Mouse (Mus musculus) inflammation-experienced regulatory T-cells, adult 6 months (primary cell): ENCODE data around the gene Cc2d1a. TPM values are rescaled to one million over a fixed set of nuclear protein-coding genes. Genes with fewer than 3 reads are reported as not detected.

Source experiments
- ATAC-seq: one replicate; pipeline ENCODE4 v1.8.0; 2017
- polyA plus RNA-seq, 3 experiments: library from polyadenylated mRNA; unstranded; fragments of 100-300 nt; shearing (Covaris generic); gene quantifications; one replicate each; pipeline ENCODE4 v1.2.1; 2017

Gene Cc2d1a
- polyA plus RNA-seq, 3 experiments from 2014 or later = 13.9 to 24.2 (median 21.3) TPM

- no peak for ATAC-seq
These were observed 44.1 kb downstream of the Cc2d1a start for GRCm38 (mm10) chr8:84103601-84104000.

- no peak for ATAC-seq
These were observed 46.1 kb downstream of the Cc2d1a start for GRCm38 (mm10) chr8:84101476-84102270.

GRCm38 (mm10) chr8:84098376-84098775 lies 49.4 kb downstream of the Cc2d1a start:
- no peak for ATAC-seq

GRCm38 (mm10) chr8:84096061-84096460 lies 51.7 kb downstream of the Cc2d1a start:
- ATAC-seq = no peak

GRCm38 (mm10) chr8:84090585-84090984 lies 57.2 kb downstream of the Cc2d1a start:
- ATAC-seq = no peak

- ATAC-seq = no peak
These were observed 58.5 kb downstream of the Cc2d1a start for GRCm38 (mm10) chr8:84089277-84089676.

GRCm38 (mm10) chr8:84087821-84088220 lies 59.9 kb downstream of the Cc2d1a start:
- ATAC-seq = no peak

- ATAC-seq = no peak
These were observed 60.6 kb downstream of the Cc2d1a start for GRCm38 (mm10) chr8:84087156-84087555.

- no peak for ATAC-seq
These were observed 63.2 kb downstream of the Cc2d1a start for GRCm38 (mm10) chr8:84084341-84085115.

- no peak for ATAC-seq
These were observed 63.9 kb downstream of the Cc2d1a start for GRCm38 (mm10) chr8:84083829-84084241.

Other genes starting within 250 kb of the Cc2d1a start
- gene Adgrl1, start 247.8 kb downstream of the Cc2d1a start, polyA plus RNA-seq = 10 to 100 TPM in 2 of 3 experiments, 1 to 10 TPM in 1; 5.1 to 13.8 (median 11.3) TPM
- gene Gm10644, start 192.7 kb downstream of the Cc2d1a start, polyA plus RNA-seq = 1 to 10 TPM in 1 of 3 experiments, under 1 TPM in 2; 0.16 to 1.5 (median 0.52) TPM
- 100 to 1,000 TPM in 1 of 3 experiments, 10 to 100 TPM in 2; 26.0 to 159 (median 26.4) TPM for gene Asf1b, start 192.4 kb downstream of the Cc2d1a start, polyA plus RNA-seq
- gene Prkaca, start 174.9 kb downstream of the Cc2d1a start, polyA plus RNA-seq = 10 to 100 TPM; 16.3 to 20.1 (median 18.8) TPM
- 1 to 10 TPM; 5.0 to 7.3 (median 6.5) TPM for gene Samd1, start 150.3 kb downstream of the Cc2d1a start, polyA plus RNA-seq
- under 1 TPM in 2 of 3 experiments, not detected in 1; 0.51 to 0.70 TPM for gene 1700067K01Rik, start 146.4 kb downstream of the Cc2d1a start, polyA plus RNA-seq
- 1 to 10 TPM in 2 of 3 experiments, not detected in 1; 1.2 to 2.5 TPM for gene 2210011C24Rik, start 135.8 kb downstream of the Cc2d1a start, polyA plus RNA-seq
- gene Palm3, start 126.5 kb downstream of the Cc2d1a start, polyA plus RNA-seq = 1 to 10 TPM; 1.6 to 3.7 (median 2.8) TPM
- 100 to 1,000 TPM; 188 to 350 (median 272) TPM for gene Il27ra, start 105.3 kb downstream of the Cc2d1a start, polyA plus RNA-seq
- gene Rln3, start 102.9 kb downstream of the Cc2d1a start, polyA plus RNA-seq = 10 to 100 TPM; 21.2 to 34.2 (median 31.9) TPM
- gene Gm10643, start 82.8 kb downstream of the Cc2d1a start, polyA plus RNA-seq = 1 to 10 TPM in 1 of 3 experiments, under 1 TPM in 2; 0.53 to 1.4 (median 0.91) TPM
- 10 to 100 TPM in 2 of 3 experiments, 1 to 10 TPM in 1; 9.4 to 13.2 (median 13.2) TPM for gene Rfx1, start 81.1 kb downstream of the Cc2d1a start, polyA plus RNA-seq
- 10 to 100 TPM; 16.6 to 20.0 (median 18.6) TPM for gene Dcaf15, start 43.2 kb downstream of the Cc2d1a start, polyA plus RNA-seq
- gene Podnl1, start 21.9 kb downstream of the Cc2d1a start, polyA plus RNA-seq = 10 to 100 TPM in 1 of 3 experiments, 1 to 10 TPM in 2; 8.5 to 32.9 (median 8.7) TPM
- gene 4930432K21Rik, start 89 bp upstream of the Cc2d1a start, polyA plus RNA-seq = 1 to 10 TPM in 2 of 3 experiments, not detected in 1; 1.5 to 1.6 TPM
- gene Nanos3, start 37.3 kb upstream of the Cc2d1a start, polyA plus RNA-seq = not detected
- gene Zswim4, start 89.1 kb upstream of the Cc2d1a start, polyA plus RNA-seq = 1 to 10 TPM; 2.9 to 4.8 (median 4.4) TPM
- 100 to 1,000 TPM; 351 to 392 (median 390) TPM for gene D8Ertd738e, start 101.8 kb upstream of the Cc2d1a start, polyA plus RNA-seq
- 10 to 100 TPM in 2 of 3 experiments, 1 to 10 TPM in 1; 7.2 to 34.3 (median 25.2) TPM for gene Mri1, start 109.4 kb upstream of the Cc2d1a start, polyA plus RNA-seq
- gene Ccdc130, start 122.4 kb upstream of the Cc2d1a start, polyA plus RNA-seq = 10 to 100 TPM; 40.4 to 53.7 (median 44.6) TPM
- 1 to 10 TPM; 3.4 to 8.2 (median 8.2) TPM for gene Cacna1a, start 240.5 kb upstream of the Cc2d1a start, polyA plus RNA-seq